Mouse (Mus musculus): ENCODE results near the gene Hist1h2ag. TPM values are rescaled to one million over a fixed set of nuclear protein-coding genes. Genes with fewer than 3 reads are reported as not detected.

The Hist1h2ag gene
- polyA plus RNA-seq, 1 experiment from 2014 or later: 9.4 TPM

DNA sequence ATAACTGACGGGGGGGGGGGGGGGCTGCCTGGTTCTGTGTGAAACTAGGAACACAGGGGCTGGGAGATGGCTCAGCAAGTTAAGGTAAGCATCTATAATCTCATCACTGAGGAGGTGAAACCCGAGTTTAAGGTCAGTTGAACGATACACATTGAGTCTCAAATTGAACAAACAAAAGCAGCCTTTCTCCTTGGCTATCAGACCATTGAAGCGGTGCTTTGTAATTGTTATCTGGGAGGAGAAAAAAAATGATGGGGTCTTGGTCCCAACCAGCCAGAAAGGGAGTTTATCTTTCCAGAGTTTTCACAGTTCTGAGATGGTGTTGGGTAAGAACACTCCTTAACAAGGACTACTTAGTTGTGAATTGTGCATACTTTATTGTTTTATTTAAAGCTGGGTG lies 44.9 kb downstream of the Hist1h2ag start:
- DNase-seq (no peak), ATAC-seq (ENCODE audit: low FRiP score, low TSS enrichment) (no peak)
- WGBS: 5% methylated on average over 4 of the region's 4 CpGs
- Histone ChIP-seq H3K9ac (replicated peaks; ENCODE audit: low read length) (no peak overlapping the region), H3K4me3 (replicated peaks; ENCODE audit: low read depth, low read length) (no peak overlapping the region), H3K27ac (replicated peaks; ENCODE audit: low read depth, low read length) (no peak overlapping the region), H3K4me2 (ENCODE audit: low read length) (no peak overlapping the region), H3K4me1 (ENCODE audit: control insufficient read depth, insufficient read depth, low read length) (0 out of 2 replicates have a peak, but pooled peaks cover 3% of the 10 kb centered on the region), H3K9me3 (ENCODE audit: control insufficient read depth, low read length) (no peaks in the 10 kb centered on the region), H3K27me3 (ENCODE audit: control insufficient read depth, insufficient read depth, low read length) (peaks cover 92% of the 10 kb centered on the region), H3K36me3 (ENCODE audit: control insufficient read depth, insufficient read depth, low read length) (no peaks in the 10 kb centered on the region)

DNA sequence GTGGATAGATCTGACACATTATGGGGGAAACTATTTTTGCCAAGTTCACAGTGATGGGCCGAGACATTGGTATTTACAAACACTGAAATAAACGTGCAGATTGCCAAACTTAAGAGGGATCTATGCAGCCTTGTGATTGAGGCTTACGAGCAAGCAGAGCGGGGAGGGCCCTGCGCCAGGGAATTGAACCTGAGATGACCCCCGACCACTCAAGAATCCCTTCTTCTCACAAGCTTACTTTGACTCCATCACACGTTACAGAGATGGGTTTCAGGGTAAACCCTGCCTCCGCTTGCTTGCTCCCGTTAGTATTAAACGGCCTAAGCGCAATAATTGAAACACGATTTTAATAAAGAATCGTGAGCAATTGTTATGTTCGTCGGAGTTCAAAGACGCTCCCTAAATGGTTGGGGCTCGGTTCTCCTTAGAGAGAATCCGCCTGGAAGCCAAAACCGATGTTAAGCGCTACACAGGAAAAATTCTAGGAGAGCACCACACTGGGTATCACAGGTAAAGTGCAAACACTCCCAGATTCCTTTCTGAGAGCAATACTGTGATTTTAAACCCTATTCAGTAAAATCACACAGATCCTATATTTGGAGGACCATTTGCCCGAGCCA lies 45.4 kb downstream of the Hist1h2ag start:
- WGBS: under 1% methylated on average over 21 of the region's 21 CpGs
- Histone ChIP-seq H3K4me2 (ENCODE audit: low read length) (peak overlapping the region; percentile 30), H3K4me3 (replicated peaks; ENCODE audit: low read depth, low read length) (no peak overlapping the region; the same call in 1 of the 2 replicates), H3K27me3 (ENCODE audit: control insufficient read depth, insufficient read depth, low read length) (peaks cover 89% of the 10 kb centered on the region), H3K27ac (replicated peaks; ENCODE audit: low read depth, low read length) (no peak overlapping the region), H3K9ac (replicated peaks; ENCODE audit: low read length) (no peak overlapping the region), H3K4me1 (ENCODE audit: control insufficient read depth, insufficient read depth, low read length) (0 out of 2 replicates have a peak, but pooled peaks cover 3% of the 10 kb centered on the region), H3K36me3 (ENCODE audit: control insufficient read depth, insufficient read depth, low read length) (no peaks in the 10 kb centered on the region), H3K9me3 (ENCODE audit: control insufficient read depth, low read length) (no peaks in the 10 kb centered on the region)
- ATAC-seq (ENCODE audit: low FRiP score, low TSS enrichment) (no peak), DNase-seq (peak; percentile 40)

DNA sequence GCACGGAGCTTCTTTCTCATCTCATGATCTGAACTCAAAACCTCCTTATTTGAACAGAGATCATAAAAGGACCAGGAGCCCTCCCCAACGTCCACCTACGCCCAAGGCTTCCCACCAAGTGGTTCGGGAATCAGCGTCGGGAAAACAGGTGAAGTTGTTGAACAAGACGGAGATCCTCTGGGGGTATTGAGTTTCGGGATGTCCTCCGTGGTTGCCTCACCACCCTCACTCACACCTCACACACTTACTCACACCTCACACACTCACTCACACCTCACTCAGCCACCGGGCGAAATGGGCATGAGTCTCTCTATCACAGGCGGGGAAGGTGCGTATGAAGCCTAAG lies 45.9 kb downstream of the Hist1h2ag start:
- H3K9ac ChIP-seq (replicated peaks; ENCODE audit: low read length): no peak overlapping the region
- no peaks in the 10 kb centered on the region for H3K36me3 ChIP-seq (ENCODE audit: control insufficient read depth, insufficient read depth, low read length)
- peak overlapping the region; percentile 30 for H3K4me2 ChIP-seq (ENCODE audit: low read length)
- H3K9me3 ChIP-seq (ENCODE audit: control insufficient read depth, low read length): no peaks in the 10 kb centered on the region
- no peak for ATAC-seq (ENCODE audit: low FRiP score, low TSS enrichment)
- no peak overlapping the region for H3K27ac ChIP-seq (replicated peaks; ENCODE audit: low read depth, low read length)
- H3K27me3 ChIP-seq (ENCODE audit: control insufficient read depth, insufficient read depth, low read length): peaks cover 85% of the 10 kb centered on the region
- WGBS: 1% methylated on average over 13 of the region's 13 CpGs
- no peak for DNase-seq
- H3K4me1 ChIP-seq (ENCODE audit: control insufficient read depth, insufficient read depth, low read length): 0 out of 2 replicates have a peak, but pooled peaks cover 3% of the 10 kb centered on the region
- H3K4me3 ChIP-seq (replicated peaks; ENCODE audit: low read depth, low read length): no peak overlapping the region; the same call in 1 of the 2 replicates

DNA sequence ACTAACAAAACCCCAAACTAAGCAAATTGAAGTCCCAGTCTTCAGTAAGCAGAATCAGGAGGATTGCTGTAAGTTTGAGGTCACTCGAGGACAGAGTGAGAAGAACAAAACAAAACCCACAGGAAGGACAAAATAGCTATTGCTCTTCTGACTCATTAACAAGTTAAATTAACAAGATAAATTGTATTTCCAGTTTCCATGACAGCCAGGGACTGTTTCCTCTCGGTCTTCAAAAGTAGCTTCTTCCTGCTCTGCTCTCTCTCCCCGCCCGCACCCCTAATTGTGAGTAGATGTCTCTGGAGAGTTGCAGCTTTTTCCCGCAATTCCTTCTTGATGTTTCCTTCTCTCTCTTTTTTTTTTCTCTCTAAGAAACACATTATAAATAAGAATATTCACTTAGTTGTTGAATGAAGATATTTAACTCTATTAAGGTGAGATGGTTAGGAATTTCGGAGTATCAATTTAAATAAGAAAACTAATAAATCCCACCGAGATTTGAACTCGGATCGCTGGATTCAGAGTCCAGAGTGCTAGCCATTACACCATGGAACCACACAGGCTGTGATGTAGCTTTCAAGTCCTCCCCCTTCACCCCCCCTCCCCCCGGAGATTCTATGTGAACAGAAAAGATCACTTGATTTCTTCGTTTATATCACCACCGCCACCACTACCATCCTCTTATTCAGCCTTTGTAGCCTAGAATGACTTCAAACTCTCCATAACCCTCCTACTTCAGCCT lies 46.5 kb downstream of the Hist1h2ag start:
- no peak for ATAC-seq (ENCODE audit: low FRiP score, low TSS enrichment)
- DNase-seq: peak; percentile 55
- Histone ChIP-seq H3K36me3 (ENCODE audit: control insufficient read depth, insufficient read depth, low read length) (no peaks in the 10 kb centered on the region), H3K9ac (replicated peaks; ENCODE audit: low read length) (no peak overlapping the region), H3K27me3 (ENCODE audit: control insufficient read depth, insufficient read depth, low read length) (peaks cover 84% of the 10 kb centered on the region), H3K27ac (replicated peaks; ENCODE audit: low read depth, low read length) (no peak overlapping the region), H3K4me2 (ENCODE audit: low read length) (peak overlapping the region; percentile 30), H3K4me3 (replicated peaks; ENCODE audit: low read depth, low read length) (no peak overlapping the region; the same call in 1 of the 2 replicates), H3K4me1 (ENCODE audit: control insufficient read depth, insufficient read depth, low read length) (0 out of 2 replicates have a peak, but pooled peaks cover 3% of the 10 kb centered on the region), H3K9me3 (ENCODE audit: control insufficient read depth, low read length) (no peaks in the 10 kb centered on the region)
- 2% methylated on average over 12 of the region's 12 CpGs for WGBS

DNA sequence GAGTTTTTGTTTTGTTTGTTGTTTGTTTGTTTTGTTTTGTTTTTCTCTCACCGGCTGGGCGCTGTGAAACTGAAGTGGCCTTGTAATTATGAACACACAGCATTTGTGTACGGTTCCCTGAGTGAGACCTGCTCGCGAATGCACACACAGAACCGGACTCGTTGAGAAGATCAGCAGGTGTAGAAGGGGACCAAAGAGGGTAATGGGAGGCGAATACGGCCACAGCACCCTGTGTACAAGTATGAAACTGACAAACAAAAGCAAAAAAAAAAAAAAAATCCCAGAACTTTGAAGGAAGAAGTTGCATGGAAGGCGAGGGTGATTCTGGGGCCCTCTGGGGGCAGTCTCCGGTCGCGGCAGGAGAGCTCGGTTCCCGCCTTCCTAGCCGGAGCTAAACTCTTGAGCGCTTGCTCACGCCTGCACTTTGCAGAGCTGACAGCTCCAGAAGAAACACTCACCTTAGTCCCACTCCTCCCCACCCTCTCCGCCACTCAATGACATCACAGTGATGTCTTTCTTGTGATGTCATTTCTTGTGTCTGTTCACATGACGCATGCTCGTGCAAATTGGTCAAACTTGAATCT lies 47.3 kb downstream of the Hist1h2ag start:
- ATAC-seq (ENCODE audit: low FRiP score, low TSS enrichment): 0 out of 2 replicates have a peak, but pooled peaks have one; percentile 31
- Histone ChIP-seq H3K4me3 (replicated peaks; ENCODE audit: low read depth, low read length) (peak overlapping the region; percentile 21), H3K27ac (replicated peaks; ENCODE audit: low read depth, low read length) (no peak overlapping the region), H3K36me3 (ENCODE audit: control insufficient read depth, insufficient read depth, low read length) (no peaks in the 10 kb centered on the region), H3K9me3 (ENCODE audit: control insufficient read depth, low read length) (no peaks in the 10 kb centered on the region), H3K4me2 (ENCODE audit: low read length) (peak overlapping the region; percentile 47), H3K4me1 (ENCODE audit: control insufficient read depth, insufficient read depth, low read length) (0 out of 2 replicates have a peak, but pooled peaks cover 3% of the 10 kb centered on the region), H3K9ac (replicated peaks; ENCODE audit: low read length) (no peak overlapping the region), H3K27me3 (ENCODE audit: control insufficient read depth, insufficient read depth, low read length) (peaks cover 78% of the 10 kb centered on the region)
- 1% methylated on average over 21 of the region's 21 CpGs for WGBS
- DNase-seq: peak; percentile 50

DNA sequence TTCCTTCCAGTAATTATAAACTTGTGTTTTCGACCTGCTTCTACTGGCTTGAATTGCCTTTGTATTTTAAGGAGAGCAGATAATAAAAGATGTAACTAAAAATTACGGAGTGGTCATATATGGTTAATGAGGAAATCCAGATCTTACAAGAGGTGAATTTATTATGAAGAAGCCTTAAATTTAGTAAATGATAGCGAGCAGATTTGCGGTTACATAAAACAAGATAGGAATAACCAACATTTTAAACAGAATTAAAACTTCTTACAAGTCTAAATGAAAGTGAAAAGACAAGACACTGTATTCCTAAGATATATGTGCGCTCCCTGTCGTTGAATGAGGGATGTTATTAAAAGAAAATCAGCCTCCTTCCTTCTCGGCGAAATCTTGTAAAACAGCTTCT lies 47.8 kb downstream of the Hist1h2ag start:
- Histone ChIP-seq H3K4me1 (ENCODE audit: control insufficient read depth, insufficient read depth, low read length) (0 out of 2 replicates have a peak, but pooled peaks cover 3% of the 10 kb centered on the region), H3K27me3 (ENCODE audit: control insufficient read depth, insufficient read depth, low read length) (peaks cover 76% of the 10 kb centered on the region), H3K9ac (replicated peaks; ENCODE audit: low read length) (no peak overlapping the region), H3K9me3 (ENCODE audit: control insufficient read depth, low read length) (no peaks in the 10 kb centered on the region), H3K36me3 (ENCODE audit: control insufficient read depth, insufficient read depth, low read length) (no peaks in the 10 kb centered on the region), H3K27ac (replicated peaks; ENCODE audit: low read depth, low read length) (no peak overlapping the region), H3K4me3 (replicated peaks; ENCODE audit: low read depth, low read length) (peak overlapping the region; percentile 21), H3K4me2 (ENCODE audit: low read length) (peak overlapping the region; percentile 47)
- no peak for ATAC-seq (ENCODE audit: low FRiP score, low TSS enrichment)
- peak; percentile 55 for DNase-seq
- WGBS: 6% methylated on average over 8 of the region's 8 CpGs

DNA sequence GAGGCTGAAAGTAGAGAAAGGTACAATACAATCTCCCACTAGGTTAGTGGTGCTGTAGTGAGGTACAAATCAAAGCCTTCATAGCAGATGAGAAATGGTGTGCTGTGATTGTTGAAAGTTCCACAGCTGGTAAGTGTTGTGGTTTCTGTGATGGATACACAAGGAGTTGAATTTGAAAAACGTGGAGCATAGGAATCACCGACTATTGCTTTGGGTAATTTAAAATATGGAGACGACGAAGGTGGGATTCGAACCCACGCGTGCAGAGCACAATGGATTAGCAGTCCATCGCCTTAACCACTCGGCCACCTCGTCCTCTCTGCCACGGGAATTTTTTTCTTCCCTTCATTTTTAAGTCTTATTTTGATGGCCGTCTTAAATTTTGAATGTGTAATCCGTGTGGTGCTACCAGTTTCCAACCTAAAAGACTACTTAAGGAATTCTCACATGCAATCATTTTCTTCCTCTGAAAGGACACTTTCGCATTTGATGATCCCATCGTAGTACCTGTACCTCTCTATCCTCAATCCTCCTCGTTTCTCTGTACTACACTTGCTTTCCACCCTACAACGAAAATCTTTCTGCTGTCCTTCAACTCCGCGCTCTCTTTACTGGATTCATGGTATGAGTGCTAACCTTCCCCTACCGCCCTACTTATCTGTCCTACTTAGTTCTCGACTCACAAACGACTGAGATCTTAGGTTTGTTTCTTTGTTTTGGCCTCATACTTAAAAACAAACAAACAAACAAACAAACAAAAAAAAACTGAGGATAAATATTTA lies 48.6 kb downstream of the Hist1h2ag start:
- Histone ChIP-seq H3K27ac (replicated peaks; ENCODE audit: low read depth, low read length) (no peak overlapping the region), H3K27me3 (ENCODE audit: control insufficient read depth, insufficient read depth, low read length) (peaks cover 68% of the 10 kb centered on the region), H3K4me2 (ENCODE audit: low read length) (no peak overlapping the region), H3K9ac (replicated peaks; ENCODE audit: low read length) (no peak overlapping the region), H3K4me3 (replicated peaks; ENCODE audit: low read depth, low read length) (no peak overlapping the region), H3K36me3 (ENCODE audit: control insufficient read depth, insufficient read depth, low read length) (no peaks in the 10 kb centered on the region), H3K9me3 (ENCODE audit: control insufficient read depth, low read length) (no peaks in the 10 kb centered on the region), H3K4me1 (ENCODE audit: control insufficient read depth, insufficient read depth, low read length) (0 out of 2 replicates have a peak, but pooled peaks cover 3% of the 10 kb centered on the region)
- ATAC-seq (ENCODE audit: low FRiP score, low TSS enrichment): no peak
- peak; percentile 44 for DNase-seq
- whole genome bisulfite sequencing: 1% methylated on average over 22 of the region's 22 CpGs

DNA sequence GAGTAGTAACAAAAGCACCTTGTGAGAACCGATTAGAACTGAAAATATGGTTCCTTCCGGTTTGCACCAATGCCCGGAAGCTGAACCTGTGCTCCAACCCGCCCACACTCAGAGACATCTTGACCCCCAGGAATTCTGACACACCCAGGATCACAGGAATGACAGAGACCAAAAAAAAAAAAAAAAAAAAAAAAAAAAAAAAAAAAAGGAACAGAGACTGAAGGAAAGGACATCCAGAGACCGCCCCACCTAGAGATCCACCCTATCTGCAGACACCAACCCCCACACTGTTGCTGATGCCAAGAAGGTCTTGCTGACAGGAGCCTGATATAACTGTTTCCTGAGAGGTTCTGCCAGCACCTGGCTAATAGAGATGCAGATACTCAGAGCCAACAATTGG lies 50.2 kb downstream of the Hist1h2ag start:
- no peak overlapping the region for H3K27ac ChIP-seq (replicated peaks; ENCODE audit: low read depth, low read length)
- peaks cover 52% of the 10 kb centered on the region for H3K27me3 ChIP-seq (ENCODE audit: control insufficient read depth, insufficient read depth, low read length)
- DNase-seq (no peak), ATAC-seq (ENCODE audit: low FRiP score, low TSS enrichment) (no peak)
- no peak overlapping the region for H3K4me2 ChIP-seq (ENCODE audit: low read length)
- no peaks in the 10 kb centered on the region for H3K9me3 ChIP-seq (ENCODE audit: control insufficient read depth, low read length)
- no peak overlapping the region for H3K4me3 ChIP-seq (replicated peaks; ENCODE audit: low read depth, low read length)
- no peak overlapping the region for H3K9ac ChIP-seq (replicated peaks; ENCODE audit: low read length)
- 85% methylated on average over 5 of the region's 5 CpGs for WGBS
- H3K4me1 ChIP-seq (ENCODE audit: control insufficient read depth, insufficient read depth, low read length): 0 out of 2 replicates have a peak, but pooled peaks cover 3% of the 10 kb centered on the region
- no peaks in the 10 kb centered on the region for H3K36me3 ChIP-seq (ENCODE audit: control insufficient read depth, insufficient read depth, low read length)
